Mouse (Mus musculus) mammary gland, adult 2 months (tissue): Measurements from ENCODE around the gene Tmem251. TPM values are rescaled to one million over a fixed set of nuclear protein-coding genes. Genes with fewer than 3 reads are reported as not detected.

Experiments
- polyA plus RNA-seq: library from polyadenylated mRNA; depleted of rRNA; stranded (reverse); fragments of >200 nt; gene quantifications from 2 replicates; pipeline ENCODE4 v1.2.3, GENCODE M21; 2012; ENCODE audit warnings: low replicate concordance; rRNA removed

Tmem251 gene
- 2.9 and 3.3 TPM in 2 replicates for polyA plus RNA-seq

GRCm38 (mm10) chr12:102743589-102744574, at the start of gene Tmem251, which contains the start of gene Moap1:
Tmem251 (plus strand) TSS chr12:102743762.
Moap1 (minus strand) TSS chr12:102743661.

GRCm38 (mm10) chr12:102704457-102705198, 38.9 kb upstream of the Tmem251 start, which contains the start of gene Itpk1:
Itpk1 (minus strand) TSS chr12:102704930.

GRCm38 (mm10) chr12:102757689-102758402, 14.3 kb downstream of the Tmem251 start, which contains the start of the genes Gm28051, Gon7 and Ubr7:
Gm28051 (minus strand) TSS chr12:102757765.
Gon7 (minus strand) TSS chr12:102757803.
Ubr7 (plus strand) TSS chr12:102757967.

GRCm38 (mm10) chr12:102758403-102758756, 14.8 kb downstream of the Tmem251 start, which contains the start of gene Gm20604:
Gm20604 (minus strand) TSS chr12:102758672.

Other genes with a start within 250 kb of the Tmem251 start
- 0.11 and 0.19 TPM in 2 replicates for gene Chga, start 188.8 kb upstream of the Tmem251 start, polyA plus RNA-seq
- 42.9 and 44.3 TPM in 2 replicates for gene Itpk1, start 38.8 kb upstream of the Tmem251 start, polyA plus RNA-seq
- gene Moap1, start 101 bp upstream of the Tmem251 start, polyA plus RNA-seq, result 0.66 TPM in 1 of 2 replicates, not detected in the other
- gene Gm28051, start 14.0 kb downstream of the Tmem251 start, polyA plus RNA-seq, result not detected in 2 replicates
- 3.1 and 11.6 TPM in 2 replicates for gene Gon7, start 14.0 kb downstream of the Tmem251 start, polyA plus RNA-seq
- gene Ubr7, start 14.2 kb downstream of the Tmem251 start, polyA plus RNA-seq, result 11.0 and 13.8 TPM in 2 replicates
- gene Gm20604, start 14.9 kb downstream of the Tmem251 start, polyA plus RNA-seq, result 1.2 and 2.4 TPM in 2 replicates
- 12.6 and 17.5 TPM in 2 replicates for gene Btbd7, start 134.7 kb downstream of the Tmem251 start, polyA plus RNA-seq
- not detected in 2 replicates for gene Cox8c, start 155.6 kb downstream of the Tmem251 start, polyA plus RNA-seq
- gene Unc79, start 205.1 kb downstream of the Tmem251 start, polyA plus RNA-seq, result 0.14 and 0.34 TPM in 2 replicates